Mouse (Mus musculus) cerebellum, adult 2 months (tissue): ENCODE measurements at regions not wholly inside any gene's neighbourhood (a gene's known extent, or its start where the extent isn't known, plus 50 kb on each side); places are given as distances from the start of the nearest gene placed in this dataset.

Experiments used
- CTCF ChIP-seq: fragments of 200-500 bp; IDR thresholded peaks from 2 replicates; pipeline ENCODE4 v1.5.1; 2011; ENCODE audit warnings: low read depth, mild to moderate bottlenecking, control low read depth, low read length, moderate library complexity, borderline replicate concordance; ENCODE audit not compliant: insufficient read depth
- POLR2A ChIP-seq: fragments of 200-500 bp; IDR thresholded peaks from 2 replicates; pipeline ENCODE4 v1.6.1; 2011; ENCODE audit warnings: low read length, control low read depth, borderline replicate concordance; ENCODE audit not compliant: insufficient read depth

GRCm38 (mm10) chr11:7828001-7828400, 614.3 kb upstream of the Igfbp3 start:
- no peak for TF ChIP-seq CTCF
- no peak for TF ChIP-seq POLR2A
